ENCODE assay signal across 8 mouse cellular contexts in the genomic region with DNA sequence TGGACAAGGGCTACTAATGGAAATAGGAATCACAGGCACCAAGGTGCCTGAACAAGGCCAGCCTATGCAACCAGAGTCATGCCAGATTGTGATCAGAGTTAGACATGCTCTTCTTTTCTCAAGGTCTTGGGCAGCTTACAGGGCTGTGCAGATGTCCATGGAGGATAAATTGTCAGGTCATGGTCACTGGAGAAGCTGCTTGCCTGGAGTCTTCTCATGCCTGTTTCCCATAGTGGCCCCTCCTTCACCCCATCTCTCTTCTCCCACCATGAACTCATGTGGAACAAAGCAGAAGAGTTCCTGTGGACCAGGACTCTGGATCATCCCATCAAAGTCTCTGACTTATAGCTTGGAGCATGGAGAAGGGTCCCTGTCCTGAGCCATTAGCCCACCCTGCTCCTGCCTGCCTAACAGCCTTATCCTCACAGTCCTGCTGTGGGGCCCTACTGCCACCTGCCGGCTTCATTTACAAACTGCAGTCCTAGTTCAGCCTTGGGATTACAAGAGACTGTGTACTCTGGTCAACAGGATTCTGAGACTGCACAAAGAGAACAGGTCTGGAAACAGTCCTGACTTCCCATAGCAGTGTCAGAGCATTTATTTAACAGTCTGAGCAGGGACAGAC. TPM values are rescaled to one million over a fixed set of nuclear protein-coding genes. Genes with fewer than 3 reads are reported as not detected.
DNase-seq lines count a peak whose midpoint lies in the region; ATAC-seq and TF ChIP-seq lines count a peak whose summit lies in the region.

No protein-coding gene starts in this region.

- peak; percentile 61; the same call in 1 of the 2 replicates for TF ChIP-seq CTCF in testis, adult 2 months (IDR thresholded peaks at IDR 0.05; ENCODE audit: control insufficient read depth, insufficient read depth, insufficient replicate concordance, low read depth, low read length)

- peak; percentile 60 for DNase-seq in 416B (ENCODE audit: low read depth)
- DNase-seq in adrenal gland, postnatal 36 days, result peak; percentile 79 to 80
- peak; percentile 80 for DNase-seq in embryonic facial prominence, embryonic 10.5 days (ENCODE audit: low spot score)

- H3K27ac ChIP-seq in embryonic facial prominence, embryonic 10.5 days (replicated peaks), result no peak overlapping the region
- H3K27ac ChIP-seq in kidney, embryonic 15.5 days, result no peak overlapping the region
- no peak overlapping the region for H3K27ac ChIP-seq in limb, embryonic 13.5 days
- no peak overlapping the region for H3K27ac ChIP-seq in testis, adult 2 months (ENCODE audit: control insufficient read depth, insufficient read depth, low read depth, low read length)

- H3K4me3 ChIP-seq in embryonic facial prominence, embryonic 10.5 days, result no peak overlapping the region
- no peak overlapping the region for H3K4me3 ChIP-seq in kidney, embryonic 15.5 days (replicated peaks)
- H3K4me3 ChIP-seq in limb, embryonic 13.5 days, result no peak overlapping the region
- H3K4me3 ChIP-seq in testis, adult 2 months (ENCODE audit: control insufficient read depth, low read depth, low read length), result no peak overlapping the region

- H3K36me3 ChIP-seq in embryonic facial prominence, embryonic 10.5 days (replicated peaks), result peaks cover 22% of the 10 kb centered on the region
- H3K36me3 ChIP-seq in kidney, embryonic 15.5 days, result peaks cover 16% of the 10 kb centered on the region
- peaks cover 30% of the 10 kb centered on the region for H3K36me3 ChIP-seq in limb, embryonic 13.5 days
- H3K36me3 ChIP-seq in testis, adult 2 months (ENCODE audit: control insufficient read depth, insufficient read depth, low read length), result no peaks in the 10 kb centered on the region

- H3K27me3 ChIP-seq in embryonic facial prominence, embryonic 10.5 days (replicated peaks; ENCODE audit: low read depth, poor library complexity, severe bottlenecking), result no peaks in the 10 kb centered on the region
- no peaks in the 10 kb centered on the region for H3K27me3 ChIP-seq in kidney, embryonic 15.5 days
- no peaks in the 10 kb centered on the region for H3K27me3 ChIP-seq in limb, embryonic 13.5 days
- H3K27me3 ChIP-seq in testis, adult 2 months (ENCODE audit: control insufficient read depth, insufficient read depth, low read length), result no peaks in the 10 kb centered on the region

- peak; percentile 85 for ATAC-seq in granulocyte monocyte progenitor cell, adult 5-6 weeks (replicated peaks; ENCODE audit: poor library complexity, severe bottlenecking)
- ATAC-seq in kidney, embryonic 15.5 days (replicated peaks; ENCODE audit: low FRiP score), result 0 out of 2 replicates have a peak, but pooled peaks have one; percentile 26
- 0 out of 2 replicates have a peak, but pooled peaks have one; percentile 30 for ATAC-seq in limb, embryonic 13.5 days (ENCODE audit: low FRiP score, low read depth)
- ATAC-seq in monocyte, adult 5-6 weeks (replicated peaks; ENCODE audit: insufficient number of reproducible peaks, low FRiP score, low TSS enrichment, poor library complexity, severe bottlenecking), result peak; percentile 48

- H3K9me3 ChIP-seq in embryonic facial prominence, embryonic 10.5 days, result no peaks in the 10 kb centered on the region
- no peaks in the 10 kb centered on the region for H3K9me3 ChIP-seq in kidney, embryonic 15.5 days (replicated peaks)
- H3K9me3 ChIP-seq in limb, embryonic 13.5 days, result no peaks in the 10 kb centered on the region

- H3K4me2 ChIP-seq in kidney, embryonic 15.5 days, result no peak overlapping the region
- H3K4me2 ChIP-seq in limb, embryonic 13.5 days (replicated peaks), result no peak overlapping the region

- WGBS in embryonic facial prominence, embryonic 10.5 days, result 2% methylated on average over 1 of the region's 1 CpGs
- 3% methylated on average over 1 of the region's 1 CpGs for WGBS in kidney, embryonic 15.5 days
- 3% methylated on average over 1 of the region's 1 CpGs for WGBS in limb, embryonic 13.5 days

- no peak overlapping the region for H3K9ac ChIP-seq in kidney, embryonic 15.5 days
- H3K9ac ChIP-seq in limb, embryonic 13.5 days, result no peak overlapping the region

- TF ChIP-seq POLR2A in testis, adult 2 months (IDR thresholded peaks at IDR 0.05; ENCODE audit: control insufficient read depth, low read depth, low read length), result no peak

- H3K4me1 ChIP-seq in embryonic facial prominence, embryonic 10.5 days, result peaks cover 13% of the 10 kb centered on the region
- H3K4me1 ChIP-seq in kidney, embryonic 15.5 days, result peaks cover 15% of the 10 kb centered on the region
- peaks cover 13% of the 10 kb centered on the region for H3K4me1 ChIP-seq in limb, embryonic 13.5 days
- no peaks in the 10 kb centered on the region for H3K4me1 ChIP-seq in testis, adult 2 months (ENCODE audit: control insufficient read depth, insufficient read depth, low read length)

RNA-seq across cellular contexts. Expression of gene Alppl2, which starts 47.8 kb away (rescaled TPM):
- total RNA-seq in adrenal gland, postnatal 36 days (2021), result not detected
- not detected in 2 replicates for polyA plus RNA-seq in embryonic facial prominence, embryonic 10.5 days (2016; fragmentation: Nextera tagmentation; extraction: Ambion mirVana)
- total RNA-seq in granulocyte monocyte progenitor cell, adult 5-6 weeks (2014; fragmentation: Nextera tagmentation), result not detected in 2 replicates
- not detected in 2 replicates for total RNA-seq in granulocyte monocyte progenitor cell, adult 5-6 weeks (2017)
- polyA plus RNA-seq in kidney, embryonic 15.5 days (2015; fragmentation: Nextera tagmentation; extraction: Ambion mirVana), result not detected in 2 replicates
- not detected in 2 replicates for polyA plus RNA-seq in limb, embryonic 13.5 days (2015; fragmentation: Nextera tagmentation; extraction: Ambion mirVana)
- not detected in 3 replicates for total RNA-seq in monocyte, adult 5-6 weeks (2017)
- 2.2 and 3.6 TPM in 2 replicates for polyA plus RNA-seq in testis, adult 2 months (2012; rRNA removed)

RNA-seq across cellular contexts. Expression of gene Alpi, which starts 59.5 kb away (rescaled TPM):
- not detected for total RNA-seq in adrenal gland, postnatal 36 days (2021)
- not detected in 2 replicates for polyA plus RNA-seq in embryonic facial prominence, embryonic 10.5 days (2016; fragmentation: Nextera tagmentation; extraction: Ambion mirVana)
- not detected in 2 replicates for total RNA-seq in granulocyte monocyte progenitor cell, adult 5-6 weeks (2014; fragmentation: Nextera tagmentation)
- not detected in 2 replicates for total RNA-seq in granulocyte monocyte progenitor cell, adult 5-6 weeks (2017)
- not detected in 2 replicates for polyA plus RNA-seq in kidney, embryonic 15.5 days (2015; fragmentation: Nextera tagmentation; extraction: Ambion mirVana)
- 0.10 TPM in 1 of 2 replicates, not detected in the other for polyA plus RNA-seq in limb, embryonic 13.5 days (2015; fragmentation: Nextera tagmentation; extraction: Ambion mirVana)
- not detected in 3 replicates for total RNA-seq in monocyte, adult 5-6 weeks (2017)
- polyA plus RNA-seq in testis, adult 2 months (2012; rRNA removed), result 0.17 and 0.19 TPM in 2 replicates

Comparison
In these comparisons a context has a peak if more than half of its experiments do, and no peak if none do; other contexts are left out.
1. ATAC-seq: peak in every context shown above with its lines; median percentile 85 in granulocyte monocyte progenitor cell, adult 5-6 weeks; 48 in monocyte, adult 5-6 weeks; 30 in limb, embryonic 13.5 days; 26 in kidney, embryonic 15.5 days.